Mouse (Mus musculus) heart, postnatal 10 days (tissue): ENCODE data around the gene Tuba8. TPM values are rescaled to one million over a fixed set of nuclear protein-coding genes. Genes with fewer than 3 reads are reported as not detected.

Source experiments
- DNase-seq, 2 experiments: peaks; one replicate each; pipeline ENCODE4 v3.0.0; 2021
- intact Hi-C: fragments of 180-260 bp; cut with DNase I; formaldehyde crosslinking; loops from one replicate; pipeline ENCODE4 v1.15.1; 2025
- total RNA-seq, 2 experiments: library from RNA; stranded (reverse); gene quantifications; 2 replicates each; pipeline ENCODE4 v1.2.3; 2021

Gene Tuba8
- total RNA-seq = 10 to 100 TPM; 78.2 to 86.1 TPM

DNA sequence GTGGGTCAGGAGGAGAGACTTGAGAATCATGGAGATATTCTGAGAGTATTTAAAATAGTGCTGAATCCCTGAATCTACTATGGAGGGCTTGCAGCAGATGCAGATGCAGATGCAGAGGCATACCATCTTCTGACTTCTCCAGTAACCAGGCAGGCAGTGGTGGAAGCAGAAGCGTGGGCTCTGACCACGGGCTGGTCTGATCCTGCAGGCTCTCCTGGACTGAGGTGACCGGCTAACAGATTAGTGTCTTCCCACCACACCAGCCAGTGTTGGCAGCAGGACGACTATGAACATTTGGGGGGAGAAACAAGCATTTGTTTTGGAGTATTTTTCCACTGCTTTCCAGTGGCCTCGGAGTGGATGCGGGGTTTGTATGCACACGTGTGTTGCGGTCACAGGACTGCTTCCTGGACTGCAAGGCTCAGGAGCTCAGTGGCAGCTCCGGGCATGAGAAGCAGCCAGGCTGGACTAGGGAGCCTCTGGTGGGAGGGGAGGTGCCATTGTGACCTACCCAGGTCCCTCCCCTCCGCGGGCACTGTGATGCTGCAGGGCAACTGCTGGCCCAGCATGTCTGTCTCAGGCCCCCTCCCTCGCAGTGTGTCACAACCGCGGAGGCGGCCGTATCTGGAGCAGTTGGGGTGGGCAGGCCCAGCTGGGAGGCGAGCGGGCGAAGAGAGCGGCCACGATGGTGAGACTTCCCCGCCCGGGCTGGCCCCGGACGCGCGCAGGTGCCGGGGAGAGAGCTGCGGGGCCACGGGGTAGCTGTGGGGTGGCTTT lies at the start of gene Tuba8:
Gene Tuba8, plus strand, starts transcription at position 548 of the 777 bp plus-strand sequence.
- intact Hi-C loops = no loop called here
- peak; percentile 79 to 85 for DNase-seq

DNA sequence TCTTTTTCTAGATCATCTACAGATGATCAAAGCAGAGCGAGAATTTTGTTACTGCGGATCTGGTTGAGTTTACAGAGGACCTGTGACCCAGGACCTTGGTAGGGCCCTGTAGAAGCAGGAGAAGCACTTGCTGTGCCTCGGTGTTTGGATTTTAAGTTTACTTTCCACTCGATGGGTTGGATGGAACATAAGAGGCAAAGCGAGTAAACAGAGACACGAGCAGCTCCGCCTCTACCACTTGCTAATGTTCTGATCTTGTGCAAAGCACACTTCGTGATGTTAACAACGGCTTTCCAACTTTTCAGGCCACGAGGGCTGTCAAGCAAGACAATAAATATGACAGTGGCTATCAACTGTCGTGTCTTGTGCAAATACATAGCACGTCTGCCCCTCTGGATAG lies 47.9 kb upstream of the Tuba8 start:
- DNase-seq = no peak
- intact Hi-C loops = no loop called here

DNA sequence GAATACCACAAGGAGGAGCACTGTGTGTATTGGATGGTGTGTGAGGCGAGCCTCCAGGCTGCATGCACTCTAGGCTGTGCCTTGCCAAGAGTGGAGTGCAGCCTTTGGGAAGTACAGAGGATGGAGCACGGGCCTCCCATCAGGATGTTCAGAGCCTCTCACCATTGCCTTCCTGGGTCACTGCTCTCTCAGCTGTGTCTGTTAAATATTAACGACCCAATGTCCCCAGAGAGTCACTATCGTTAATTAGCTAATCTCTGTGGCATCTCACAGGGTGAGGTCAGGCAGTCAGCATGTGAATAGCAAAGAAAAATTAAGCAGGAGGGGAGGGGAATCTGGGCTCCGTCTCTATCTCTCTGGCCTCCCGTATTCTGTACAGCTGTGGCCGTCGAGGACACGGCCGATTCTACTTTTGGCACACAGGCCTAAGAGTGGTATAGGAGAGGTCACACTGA lies 44.4 kb upstream of the Tuba8 start:
- DNase-seq = no peak
- intact Hi-C loops = no loop called here

DNA sequence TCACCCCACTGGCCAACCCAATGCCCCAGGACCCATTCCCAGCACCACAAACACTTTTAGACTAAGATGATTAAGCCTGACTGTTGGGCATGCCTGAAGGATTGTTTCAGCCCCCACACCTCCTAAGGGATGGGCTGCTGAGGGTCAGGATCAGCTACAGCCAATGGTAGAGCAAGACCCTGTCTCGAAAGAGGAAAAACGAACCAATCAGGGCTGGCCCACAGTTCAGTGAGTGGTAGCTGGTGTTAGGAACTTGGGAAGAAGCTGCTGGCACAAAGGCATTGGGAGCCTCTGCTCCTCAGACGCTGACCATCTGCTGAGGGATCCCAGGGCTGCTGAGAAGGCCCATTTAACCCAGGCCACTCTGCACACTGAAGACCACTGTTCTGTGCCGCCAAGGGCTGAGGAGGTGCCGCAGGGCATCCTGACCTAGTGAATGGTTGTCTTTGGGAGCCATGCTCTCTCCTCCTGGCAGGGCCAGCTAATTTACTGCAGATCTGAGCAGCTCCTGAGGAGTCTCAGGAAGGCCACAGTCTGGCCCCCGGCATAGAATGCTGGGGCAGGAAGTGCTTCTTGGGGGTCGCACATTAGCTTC lies 43.0 kb upstream of the Tuba8 start:
- DNase-seq = no peak
- intact Hi-C loops = no loop called here

DNA sequence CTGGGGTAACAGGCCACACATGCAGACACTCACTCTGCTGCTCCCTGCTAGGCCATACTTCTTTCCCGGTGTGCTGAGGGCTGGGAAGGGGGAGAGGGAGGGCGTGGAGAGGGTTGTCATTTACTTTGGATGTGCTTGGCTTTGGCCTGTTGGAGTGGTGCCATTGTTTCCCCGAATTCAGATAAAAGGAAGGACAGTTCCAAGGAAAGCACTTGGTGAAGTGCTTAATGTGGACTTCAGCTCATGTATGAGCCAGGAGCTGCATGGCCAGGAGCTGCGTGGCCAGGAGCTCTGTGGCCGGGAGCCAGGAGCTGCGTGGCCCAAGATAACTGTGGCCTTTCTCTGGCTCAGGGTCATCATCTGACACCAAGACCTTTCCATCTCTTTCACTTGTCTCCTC lies 39.4 kb upstream of the Tuba8 start:
- intact Hi-C loops = loop anchor here (5.0 kb wide), 1 partner anchor 59 kb away; no protein-coding TSS in a partner anchor
- peak; percentile 88 to 92 for DNase-seq

DNA sequence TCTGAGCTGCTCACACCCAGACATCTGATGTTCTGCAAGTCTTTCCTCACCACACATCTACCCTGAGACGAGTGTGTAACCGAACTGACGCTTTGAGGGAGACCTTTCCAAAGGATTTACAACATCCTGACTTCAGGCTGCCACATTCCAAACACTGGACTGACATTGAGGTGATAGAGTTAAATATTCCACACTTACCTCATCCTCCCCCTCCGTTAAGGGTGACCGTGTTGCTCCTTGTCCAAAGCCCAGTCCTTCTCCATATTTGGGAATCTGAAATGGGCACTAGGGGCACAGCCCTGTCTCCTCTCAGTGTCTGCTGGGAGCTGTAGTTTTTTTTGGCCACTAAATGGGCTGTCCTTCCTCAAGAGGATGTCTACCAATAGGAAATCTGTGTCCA lies 37.0 kb upstream of the Tuba8 start:
- intact Hi-C loops = loop anchor here (5.0 kb wide), 1 partner anchor 61 kb away; no protein-coding TSS in a partner anchor
- peak; percentile 57 to 66 for DNase-seq

DNA sequence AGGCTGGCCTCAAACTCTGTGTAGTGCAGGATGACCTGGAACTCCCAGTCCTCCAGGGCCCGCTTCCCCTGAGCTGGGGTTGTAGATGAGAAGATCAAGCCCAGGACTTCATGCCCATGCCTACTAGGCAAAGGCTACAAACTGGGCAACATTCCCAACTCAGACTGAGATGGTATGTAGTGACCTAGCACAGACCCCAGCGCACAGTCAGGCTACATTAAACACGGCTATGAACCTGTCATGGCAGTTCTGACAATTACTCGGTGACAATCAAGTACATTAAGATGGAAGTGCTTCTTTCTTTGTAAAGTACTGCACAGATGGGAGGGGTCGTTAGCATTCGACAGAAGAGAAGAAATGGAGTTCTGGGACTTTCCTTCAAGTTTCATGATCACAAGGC lies 35.7 kb upstream of the Tuba8 start:
- no peak for DNase-seq
- intact Hi-C loops = loop anchor here (5.0 kb wide), 1 partner anchor 62 kb away; no protein-coding TSS in a partner anchor

DNA sequence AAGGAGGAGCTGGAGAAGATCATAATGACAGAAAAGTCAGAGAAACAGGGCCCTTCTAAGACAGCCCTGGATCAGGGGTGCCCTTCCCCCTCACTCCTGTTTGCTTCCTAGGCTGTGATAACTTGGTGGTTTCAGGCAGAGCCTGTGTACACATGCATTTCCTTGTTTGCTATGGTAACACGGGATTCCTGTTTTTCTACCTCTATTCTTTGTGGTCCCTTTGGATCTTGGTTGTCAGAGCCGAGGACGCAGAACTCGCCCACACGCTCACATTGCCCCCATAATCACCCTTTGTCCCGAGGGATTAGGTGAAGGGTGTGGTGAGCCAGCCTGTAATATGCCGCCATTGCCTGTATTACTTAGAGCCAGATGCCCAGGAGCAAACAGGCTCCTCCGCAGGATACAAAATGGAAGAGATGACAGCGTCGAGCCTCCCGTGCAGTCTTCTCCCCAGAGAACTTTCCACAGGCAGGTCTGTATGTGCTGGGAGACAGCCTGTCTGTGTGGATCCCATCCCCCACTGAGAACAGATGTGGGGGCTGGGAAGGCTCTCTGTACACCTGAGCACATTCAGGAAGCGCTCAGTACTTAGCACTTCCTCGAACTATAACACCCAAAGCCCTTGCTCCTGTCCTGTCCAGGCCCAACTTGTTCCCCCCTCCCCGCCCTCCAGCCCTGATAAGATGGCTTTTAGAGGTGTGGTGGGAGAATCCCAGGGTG lies 34.3 kb upstream of the Tuba8 start:
- DNase-seq = no peak
- intact Hi-C loops = no loop called here

DNA sequence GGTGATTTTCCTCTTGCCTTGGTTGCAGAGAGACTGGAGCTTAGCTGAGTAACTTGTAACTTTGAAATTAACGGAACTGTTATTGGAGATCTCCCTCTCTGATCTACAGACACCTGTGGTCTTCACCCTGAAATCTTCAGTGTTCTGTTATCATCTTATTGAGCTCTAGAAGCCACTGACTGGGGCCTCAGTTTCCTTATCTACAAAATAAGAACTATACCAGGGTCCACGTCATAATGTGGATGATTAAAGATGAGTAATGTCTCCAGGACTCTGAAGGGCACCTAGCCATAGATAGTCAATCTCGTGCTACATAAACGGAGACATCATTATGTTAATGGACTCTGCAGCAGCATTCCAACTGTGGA lies 33.8 kb upstream of the Tuba8 start:
- intact Hi-C loops = no loop called here
- no peak for DNase-seq

DNA sequence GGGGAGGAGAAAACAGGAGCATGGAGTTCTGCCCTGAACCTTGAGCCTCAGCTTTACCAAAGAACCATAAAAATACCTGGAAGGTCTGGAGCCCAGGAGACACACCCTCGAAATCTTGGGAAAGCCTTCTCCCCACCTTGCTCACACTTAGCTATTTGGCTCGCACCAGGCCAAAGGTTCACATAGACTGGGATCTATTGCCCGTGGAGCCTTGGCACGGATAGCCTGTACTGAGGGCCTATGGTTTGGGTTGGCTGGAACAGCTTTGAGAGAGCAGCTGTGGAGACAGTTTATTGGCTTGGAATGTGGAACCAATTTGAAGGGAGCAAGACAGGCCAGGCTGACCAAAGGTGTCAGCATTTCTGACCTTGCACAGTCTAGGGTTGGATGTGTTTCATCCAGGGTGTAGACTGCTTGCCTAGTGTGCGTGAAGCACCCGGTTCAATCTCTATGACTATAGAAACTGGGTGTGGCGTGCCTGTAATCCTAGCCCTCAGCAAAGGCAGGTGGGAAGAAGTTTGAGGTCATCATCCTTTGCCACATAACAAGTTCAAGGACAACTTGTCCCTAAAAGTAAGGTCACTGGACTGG lies 33.3 kb upstream of the Tuba8 start:
- intact Hi-C loops = no loop called here
- DNase-seq = no peak

DNA sequence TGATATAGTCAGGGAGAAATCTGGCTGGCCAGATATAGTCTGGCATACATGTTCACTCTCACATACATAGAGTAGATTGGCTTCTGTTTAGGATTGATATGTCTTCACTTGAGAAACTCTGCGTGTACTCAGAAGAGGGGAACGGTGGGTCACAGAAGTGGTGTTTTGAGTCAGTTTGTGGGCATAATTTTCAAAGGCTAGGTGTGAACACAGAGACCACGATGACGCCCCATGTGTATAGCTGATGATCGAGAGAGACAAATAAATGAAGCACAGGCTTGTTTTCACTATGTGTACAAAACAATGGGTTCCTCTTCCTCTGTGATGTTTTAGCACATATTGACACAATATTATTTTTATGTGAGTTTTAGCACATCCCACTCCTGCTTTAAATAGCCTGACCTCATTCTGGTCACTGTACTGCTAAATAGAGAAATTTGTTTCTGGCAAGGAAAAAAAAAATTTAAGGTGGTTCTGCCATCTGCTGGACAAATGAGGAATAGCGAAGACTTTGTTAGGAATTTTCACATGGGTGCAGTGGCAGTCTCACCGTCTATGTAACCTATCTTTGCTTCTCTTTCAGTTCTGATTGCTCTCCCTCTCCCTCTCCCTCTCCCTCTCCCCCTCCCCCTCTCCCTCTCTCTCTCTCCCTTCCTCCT lies 31.7 kb upstream of the Tuba8 start:
- intact Hi-C loops = loop anchor here (1.0 to 2.0 kb wide), 4 partner anchors 48 to 280 kb away; partner anchors contain the start of gene Mical3
- DNase-seq = peak; percentile 82 to 87

DNA sequence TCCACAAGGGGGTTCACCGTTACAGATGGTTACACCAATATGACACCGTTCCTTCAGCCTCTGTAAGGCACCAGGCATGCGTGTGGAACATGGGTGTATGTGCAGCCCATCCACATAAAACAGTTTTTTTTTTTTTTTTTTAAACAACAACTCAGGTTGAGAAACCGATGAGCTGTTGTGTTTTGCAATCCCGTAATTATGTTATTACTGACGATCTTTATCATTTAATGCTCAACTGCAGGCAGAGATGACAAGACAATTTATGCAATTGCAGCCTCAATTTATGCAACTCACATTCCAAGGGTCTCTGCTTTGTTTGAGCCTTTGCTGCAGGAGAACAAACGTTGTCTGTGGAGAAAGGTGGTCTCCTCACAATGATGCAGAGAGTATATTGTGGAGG lies 30.6 kb upstream of the Tuba8 start:
- intact Hi-C loops = loop anchor here (1.0 to 2.0 kb wide), 4 partner anchors 49 to 281 kb away; partner anchors contain the start of gene Mical3
- no peak for DNase-seq

DNA sequence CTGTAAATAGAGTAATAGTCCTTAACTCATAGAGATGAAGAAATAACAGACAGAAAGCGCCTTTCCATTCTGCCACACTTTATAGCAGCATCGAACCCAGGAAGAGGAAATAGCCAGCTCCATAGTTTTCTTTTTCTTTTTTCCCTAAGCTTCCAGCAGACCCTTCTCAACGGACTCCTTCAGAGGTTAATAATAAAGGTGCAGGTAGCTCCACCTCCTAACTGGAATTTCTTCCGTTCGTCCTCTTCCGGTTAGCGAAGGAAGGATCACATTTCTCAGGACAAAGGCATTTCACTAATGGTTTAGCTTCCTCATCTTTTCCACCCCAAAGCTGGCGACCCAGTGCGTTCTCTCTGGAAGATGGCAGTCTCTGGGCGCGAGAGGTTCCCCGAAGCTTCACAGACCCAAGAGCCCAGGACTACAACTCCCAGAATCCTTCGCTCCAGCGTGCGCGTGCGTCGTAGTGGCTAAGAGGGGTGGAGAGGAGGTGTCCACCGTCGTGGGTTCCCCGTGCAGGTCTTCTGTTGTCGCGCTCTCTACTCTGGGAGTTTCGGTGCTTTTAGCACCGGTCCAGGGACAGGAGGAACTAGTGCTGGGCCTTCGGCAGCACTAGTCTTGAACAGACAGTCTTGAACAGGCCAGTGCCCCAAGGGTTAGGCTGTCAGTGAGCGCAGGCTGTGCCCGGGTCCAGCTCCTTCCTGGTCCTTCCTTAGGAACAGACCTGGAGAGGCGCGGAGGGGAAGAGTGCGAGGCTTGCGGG lies 26.9 kb upstream of the Tuba8 start, which contains the start of gene Pex26:
Gene Pex26, plus strand, starts transcription at position 254 of the 760 bp plus-strand sequence.
- DNase-seq = peak; percentile 94 to 96
- intact Hi-C loops = loop anchor here (2.0 kb wide), 1 partner anchor 349 kb away; no protein-coding TSS in a partner anchor

DNA sequence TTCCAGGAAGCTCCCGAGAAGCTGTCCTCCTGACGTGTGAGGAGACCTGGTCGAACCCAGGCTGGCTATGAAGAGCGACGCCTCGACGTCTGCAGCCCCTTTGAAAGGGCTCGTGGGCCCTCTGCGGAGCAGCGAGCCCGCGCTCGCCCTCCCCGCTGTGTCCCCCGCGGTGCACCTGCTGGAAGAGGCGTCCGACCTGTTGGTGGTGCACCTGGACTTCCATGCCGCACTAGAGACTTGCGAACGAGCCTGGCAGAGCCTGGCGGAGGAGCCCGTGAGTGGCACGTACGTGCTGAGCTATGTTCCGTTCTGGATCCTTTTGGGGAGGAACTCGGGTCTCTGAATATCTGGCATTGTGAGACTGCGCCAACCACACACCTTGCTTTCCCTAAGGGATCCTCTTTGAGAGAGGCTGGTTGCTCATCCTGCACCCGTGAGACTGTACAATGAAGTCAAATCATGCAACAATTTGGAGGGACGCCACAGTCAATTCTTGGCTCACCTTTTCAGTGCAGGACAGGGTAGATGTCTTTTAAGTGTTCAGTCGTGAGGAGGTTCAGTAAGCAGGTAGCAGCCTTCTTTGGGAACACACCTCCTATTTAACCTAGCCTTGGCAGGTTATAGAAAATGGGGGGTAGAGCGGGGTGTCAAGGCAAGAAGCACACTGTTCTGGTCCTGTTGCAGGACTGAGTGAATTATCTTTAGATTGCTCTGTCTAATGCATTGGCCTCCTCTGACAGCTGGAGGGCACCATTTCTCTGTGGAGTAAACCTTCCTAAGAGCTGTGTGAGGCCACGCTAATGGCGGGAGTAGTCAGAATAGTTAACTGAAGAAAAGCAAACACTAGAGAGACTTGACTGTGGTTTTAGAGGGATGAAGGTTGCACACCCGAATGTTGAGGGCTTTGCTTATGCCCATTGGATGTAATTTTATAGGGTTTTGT lies 26.0 kb upstream of the Tuba8 start:
- intact Hi-C loops = loop anchor here (2.0 to 5.0 kb wide), 3 partner anchors 58 to 348 kb away; no protein-coding TSS in a partner anchor
- peak; percentile 72 to 78 for DNase-seq

DNA sequence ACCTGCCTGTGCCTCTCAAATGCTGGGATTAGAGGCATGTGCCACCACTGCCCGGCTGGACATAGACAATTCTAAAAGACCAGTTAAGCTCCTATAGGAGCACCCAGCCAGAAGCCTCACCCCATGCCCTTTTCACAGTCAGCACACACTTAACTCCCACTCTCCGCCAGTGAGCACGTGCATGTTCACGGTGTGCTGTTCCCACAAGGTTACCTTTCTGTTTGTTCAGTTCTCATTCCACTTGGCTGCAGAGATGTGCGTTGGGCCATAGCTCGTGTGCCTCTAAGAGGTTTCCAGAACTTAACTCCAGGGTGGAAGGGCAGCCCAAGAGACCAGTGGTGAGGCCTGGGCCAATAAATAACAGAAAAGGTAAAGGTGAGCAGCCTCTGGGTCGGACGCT lies 25.3 kb upstream of the Tuba8 start:
- no peak for DNase-seq
- intact Hi-C loops = loop anchor here (2.0 to 5.0 kb wide), 3 partner anchors 57 to 348 kb away; no protein-coding TSS in a partner anchor

DNA sequence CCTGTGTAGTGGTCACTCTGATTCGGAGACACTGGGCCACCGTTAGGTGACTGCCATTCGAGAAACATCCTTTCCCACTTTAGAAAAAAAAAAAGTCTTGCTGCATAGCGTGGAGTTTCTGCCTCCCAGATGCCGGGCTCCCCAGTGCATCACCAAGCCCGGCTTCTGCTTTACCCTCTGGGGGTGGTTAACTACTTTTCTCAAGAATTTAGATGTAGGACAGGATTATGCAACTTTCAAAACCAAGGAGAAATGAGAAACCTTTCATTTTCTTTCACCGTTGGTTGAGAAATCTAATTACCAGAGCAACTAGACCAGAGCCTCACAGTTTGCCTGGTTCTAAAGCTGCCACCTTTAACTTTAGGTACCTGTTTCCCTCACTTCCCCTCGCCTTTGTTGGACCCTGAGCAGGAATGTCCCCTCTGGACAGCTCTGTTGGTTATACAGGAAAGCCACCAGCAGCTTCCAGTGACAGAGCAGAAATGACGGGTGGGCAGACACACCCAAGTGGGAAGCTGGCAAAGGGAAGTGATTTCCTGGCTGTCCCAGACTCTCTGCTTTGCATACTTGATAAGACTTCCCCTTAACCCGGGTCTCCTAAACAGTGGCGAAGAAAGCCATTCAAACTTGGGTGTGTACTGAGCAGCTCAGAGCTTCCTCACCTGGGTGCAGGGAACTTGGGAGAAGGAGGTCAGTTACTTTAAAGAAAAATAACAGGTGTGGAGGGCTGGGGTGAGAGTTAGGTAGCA lies 19.1 kb upstream of the Tuba8 start:
- no peak for DNase-seq
- intact Hi-C loops = no loop called here
